Mouse (Mus musculus) hindbrain, embryonic 11.5 days (tissue): ENCODE data around the gene Lpin2. TPM values are rescaled to one million over a fixed set of nuclear protein-coding genes. Genes with fewer than 3 reads are reported as not detected.
A peak's percentile ranks its signal among the peaks of the same experiment; 100 is the strongest.

Experiments
- ATAC-seq: fragments of 200-750 bp; cut with Nextera tagmentation; 2 replicates; pipeline ENCODE4 v1.8.0; 2017; ENCODE audit warnings: mild to moderate bottlenecking, moderate TSS enrichment, moderate library complexity; ENCODE audit not compliant: low FRiP score
- DNase-seq: peaks from one replicate; pipeline ENCODE4 v3.0.0-alpha.2; 2015; ENCODE audit warnings: low spot score
- H3K27ac ChIP-seq: fragments of 300-500 bp; sonication (generic); 2 replicates; pipeline ENCODE4 v1.5.1; 2014; ENCODE audit warnings: mild to moderate bottlenecking, low read depth, low read length
- H3K27me3 ChIP-seq: fragments of 300-500 bp; sonication (generic); 2 replicates; pipeline ENCODE4 v1.6.1; 2014; ENCODE audit warnings: mild to moderate bottlenecking, low read length, moderate library complexity, mixed read lengths; ENCODE audit not compliant: control insufficient read depth, insufficient read depth
- H3K36me3 ChIP-seq: fragments of 300-500 bp; sonication (generic); 2 replicates; pipeline ENCODE4 v1.6.1; 2014; ENCODE audit warnings: mild to moderate bottlenecking, low read length, moderate library complexity, mixed read lengths; ENCODE audit not compliant: control insufficient read depth, insufficient read depth
- H3K4me1 ChIP-seq: fragments of 300-500 bp; sonication (generic); replicated peaks from 2 replicates; pipeline ENCODE4 v1.6.1; 2014; ENCODE audit warnings: low read length, mixed read lengths; ENCODE audit not compliant: control insufficient read depth, insufficient read depth
- H3K4me2 ChIP-seq: fragments of 300-500 bp; sonication (generic); replicated peaks from 2 replicates; pipeline ENCODE4 v1.6.1; 2014; ENCODE audit warnings: mild to moderate bottlenecking, low read depth, low read length
- H3K4me3 ChIP-seq: fragments of 300-500 bp; sonication (generic); 2 replicates; pipeline ENCODE4 v1.5.1; 2014; ENCODE audit warnings: low read depth, low read length
- H3K9ac ChIP-seq: fragments of 300-500 bp; sonication (generic); 2 replicates; pipeline ENCODE4 v1.6.1; 2014; ENCODE audit warnings: low read depth, low read length
- H3K9me3 ChIP-seq: fragments of 300-500 bp; sonication (generic); 2 replicates; pipeline ENCODE4 v1.6.1; 2016; ENCODE audit warnings: low read length; ENCODE audit not compliant: control insufficient read depth
- WGBS: fragments of 180-500 bp; shearing (Covaris S2); extraction: QIAGEN DNeasy Blood & Tissue Kit; methylation state at CpG from one replicate; pipeline ENCODE4 v1.1.7; 2014; 5-methylcytosine and 5-hydroxymethylcytosine counted together
- polyA plus RNA-seq: library from polyadenylated mRNA; unstranded; fragments of >200 nt; fragmentation: Nextera tagmentation; extraction: Ambion mirVana; gene quantifications from 2 replicates; pipeline ENCODE4 v1.2.1, GENCODE M21; 2014

Lpin2 gene
- polyA plus RNA-seq, 1 experiment from 2014 or later: 39.4 TPM

GRCm38 (mm10) chr17:71143155-71143554 lies 39.2 kb upstream of the Lpin2 start:
- WGBS: 79% methylated on average over 4 of the region's 4 CpGs
- Histone ChIP-seq H3K9me3 (no peaks in the 10 kb centered on the region), H3K27ac (no peak overlapping the region), H3K27me3 (no peaks in the 10 kb centered on the region), H3K9ac (no peak overlapping the region), H3K4me3 (no peak overlapping the region), H3K4me2 (no peak overlapping the region), H3K4me1 (no peaks in the 10 kb centered on the region), H3K36me3 (no peaks in the 10 kb centered on the region)
- DNase-seq (no peak), ATAC-seq (no peak)

- ATAC-seq (no peak), DNase-seq (no peak)
- 89% methylated on average over 19 of the region's 19 CpGs for WGBS
Observed at GRCm38 (mm10) chr17:71144322-71145116, 37.8 kb upstream of the Lpin2 start.

DNA sequence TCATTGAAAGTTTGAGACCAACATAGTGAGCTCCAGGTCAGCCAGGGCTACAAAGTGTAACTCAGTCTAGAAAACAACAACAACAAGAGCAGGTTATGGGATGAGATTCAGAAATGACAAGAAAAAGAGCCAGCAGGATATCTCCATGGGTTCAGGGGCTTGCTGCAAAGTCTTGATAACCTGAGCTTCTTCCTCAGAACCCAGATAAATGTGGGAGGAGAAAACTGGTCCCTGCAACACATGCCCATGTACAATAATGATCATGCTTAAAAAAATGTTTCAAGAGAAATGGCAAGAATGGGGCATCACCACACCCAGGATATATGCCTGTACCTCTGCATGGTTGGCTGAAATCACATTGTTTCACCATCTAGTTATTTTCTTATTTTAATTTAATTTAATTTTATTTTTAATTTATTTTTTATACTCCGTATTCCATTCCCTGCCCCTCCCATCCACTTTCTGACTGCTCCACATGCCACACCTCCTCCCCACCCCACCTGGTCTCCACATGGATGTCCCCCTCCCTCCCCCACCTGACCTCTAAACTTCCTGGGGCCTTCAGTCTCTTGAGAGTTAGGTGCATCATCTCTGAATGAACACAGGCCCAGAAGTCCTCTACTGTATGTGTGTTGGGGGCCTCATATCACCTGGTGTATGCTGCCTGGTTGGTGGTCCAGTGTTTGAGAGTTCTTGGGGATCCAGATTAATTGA lies 37.0 kb upstream of the Lpin2 start:
- Histone ChIP-seq H3K36me3 (no peaks in the 10 kb centered on the region), H3K4me2 (no peak overlapping the region), H3K9ac (no peak overlapping the region), H3K9me3 (no peaks in the 10 kb centered on the region), H3K27ac (no peak overlapping the region), H3K4me3 (no peak overlapping the region), H3K27me3 (no peaks in the 10 kb centered on the region), H3K4me1 (no peaks in the 10 kb centered on the region)
- 94% methylated on average over 1 of the region's 1 CpGs for WGBS
- DNase-seq: no peak
- no peak for ATAC-seq

More at GRCm38 (mm10) chr17:71144322-71145116, 37.8 kb upstream of the Lpin2 start:
- Histone ChIP-seq H3K4me1 (no peaks in the 10 kb centered on the region), H3K36me3 (no peaks in the 10 kb centered on the region), H3K9ac (no peak overlapping the region), H3K4me2 (no peak overlapping the region), H3K4me3 (no peak overlapping the region), H3K27ac (no peak overlapping the region), H3K9me3 (no peaks in the 10 kb centered on the region), H3K27me3 (no peaks in the 10 kb centered on the region)

DNA sequence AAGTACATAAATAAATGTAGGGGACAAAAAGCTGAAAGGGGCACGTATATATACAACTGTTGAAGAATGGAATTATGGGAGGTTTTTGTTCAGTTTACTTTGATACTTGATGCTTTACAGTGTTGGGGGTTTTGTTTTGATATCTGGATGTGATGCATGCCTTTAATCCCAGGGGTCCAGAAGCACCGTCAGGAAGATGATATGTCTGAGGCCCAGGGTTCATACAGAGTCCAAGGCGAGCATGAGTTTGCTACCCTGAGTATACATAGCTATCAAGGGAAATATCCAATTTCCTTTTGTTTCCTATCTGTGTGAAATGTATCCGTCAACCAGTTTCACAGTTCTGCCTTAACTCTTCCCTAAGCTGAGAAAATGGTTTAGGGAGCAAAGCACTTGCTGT lies 29.0 kb upstream of the Lpin2 start:
- Histone ChIP-seq H3K27me3 (no peaks in the 10 kb centered on the region), H3K4me3 (no peak overlapping the region), H3K4me2 (no peak overlapping the region), H3K36me3 (no peaks in the 10 kb centered on the region), H3K4me1 (no peaks in the 10 kb centered on the region), H3K9ac (no peak overlapping the region), H3K27ac (no peak overlapping the region), H3K9me3 (no peaks in the 10 kb centered on the region)
- ATAC-seq: no peak
- 52% methylated on average over 4 of the region's 4 CpGs for WGBS
- DNase-seq: no peak

GRCm38 (mm10) chr17:71155271-71155670 lies 27.1 kb upstream of the Lpin2 start:
- no peak overlapping the region for H3K27ac ChIP-seq
- H3K4me3 ChIP-seq: no peak overlapping the region
- H3K4me2 ChIP-seq: no peak overlapping the region
- H3K9me3 ChIP-seq: no peaks in the 10 kb centered on the region
- no peaks in the 10 kb centered on the region for H3K36me3 ChIP-seq
- H3K4me1 ChIP-seq: no peaks in the 10 kb centered on the region
- no peak for DNase-seq
- WGBS: 59% methylated on average over 1 of the region's 1 CpGs
- no peak overlapping the region for H3K9ac ChIP-seq
- ATAC-seq: no peak
- no peaks in the 10 kb centered on the region for H3K27me3 ChIP-seq

DNA sequence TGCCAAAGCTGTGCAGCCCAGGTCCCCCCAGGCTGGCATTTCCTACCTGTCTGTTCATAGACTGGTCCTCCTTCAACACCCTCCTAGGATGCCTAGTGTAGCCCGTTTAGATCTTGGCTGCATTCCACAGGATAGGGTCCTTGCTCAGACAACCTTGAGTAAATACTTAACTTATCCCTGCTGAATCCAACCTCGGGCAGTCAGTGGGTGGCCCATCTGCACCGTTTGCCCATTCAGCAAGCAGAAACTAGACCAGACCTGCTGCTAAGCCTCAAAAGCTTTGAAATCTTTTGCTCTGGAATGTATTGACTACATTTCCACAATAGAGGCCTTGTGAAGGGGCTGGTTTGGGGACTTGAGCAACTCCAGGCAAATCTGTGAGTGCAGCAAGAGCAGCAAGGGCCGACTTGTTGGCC lies 23.2 kb upstream of the Lpin2 start:
- ATAC-seq: no peak
- H3K36me3 ChIP-seq: no peaks in the 10 kb centered on the region
- no peaks in the 10 kb centered on the region for H3K9me3 ChIP-seq
- H3K27me3 ChIP-seq: no peaks in the 10 kb centered on the region
- no peak overlapping the region for H3K27ac ChIP-seq
- H3K4me2 ChIP-seq: no peak overlapping the region
- H3K4me3 ChIP-seq: no peak overlapping the region
- 19% methylated on average over 4 of the region's 4 CpGs for WGBS
- DNase-seq: peak; percentile 19
- no peaks in the 10 kb centered on the region for H3K4me1 ChIP-seq
- no peak overlapping the region for H3K9ac ChIP-seq

DNA sequence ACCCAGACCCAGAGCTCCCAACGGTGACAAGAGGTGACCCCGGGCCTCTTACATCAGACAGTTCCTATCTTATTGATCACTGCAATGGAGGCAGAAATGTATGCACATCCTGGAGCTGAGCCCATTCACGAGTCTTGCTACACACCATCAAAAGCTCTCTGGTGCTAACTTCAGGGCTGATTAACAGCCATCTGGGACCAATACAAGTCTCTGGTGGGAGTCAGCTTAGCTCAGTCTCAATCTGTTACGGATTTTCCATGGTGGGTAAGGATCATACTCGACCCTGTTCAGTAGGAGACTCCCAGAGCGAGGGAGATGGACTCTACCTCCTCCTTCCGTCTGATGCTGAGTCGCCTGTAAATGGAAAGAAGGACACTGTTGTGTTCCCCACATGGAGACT lies 22.6 kb upstream of the Lpin2 start:
- ATAC-seq (no peak), DNase-seq (no peak)
- WGBS: 68% methylated on average over 8 of the region's 8 CpGs
- Histone ChIP-seq H3K27ac (no peak overlapping the region), H3K36me3 (no peaks in the 10 kb centered on the region), H3K4me3 (no peak overlapping the region), H3K4me2 (no peak overlapping the region), H3K4me1 (no peaks in the 10 kb centered on the region), H3K9me3 (no peaks in the 10 kb centered on the region), H3K9ac (no peak overlapping the region), H3K27me3 (no peaks in the 10 kb centered on the region)

GRCm38 (mm10) chr17:71160244-71160995 lies 21.9 kb upstream of the Lpin2 start:
- Histone ChIP-seq H3K27me3 (no peaks in the 10 kb centered on the region), H3K36me3 (no peaks in the 10 kb centered on the region), H3K4me2 (no peak overlapping the region), H3K4me3 (no peak overlapping the region), H3K4me1 (no peaks in the 10 kb centered on the region), H3K9me3 (no peaks in the 10 kb centered on the region), H3K27ac (no peak overlapping the region), H3K9ac (no peak overlapping the region)
- 92% methylated on average over 8 of the region's 8 CpGs for WGBS
- no peak for ATAC-seq
- no peak for DNase-seq
